Mouse (Mus musculus): ENCODE results near the gene Pitpnb. TPM values are rescaled to one million over a fixed set of nuclear protein-coding genes. Genes with fewer than 3 reads are reported as not detected.

The Pitpnb gene
- polyA plus RNA-seq, 2 experiments from 2014 or later = 64.5 TPM

DNA sequence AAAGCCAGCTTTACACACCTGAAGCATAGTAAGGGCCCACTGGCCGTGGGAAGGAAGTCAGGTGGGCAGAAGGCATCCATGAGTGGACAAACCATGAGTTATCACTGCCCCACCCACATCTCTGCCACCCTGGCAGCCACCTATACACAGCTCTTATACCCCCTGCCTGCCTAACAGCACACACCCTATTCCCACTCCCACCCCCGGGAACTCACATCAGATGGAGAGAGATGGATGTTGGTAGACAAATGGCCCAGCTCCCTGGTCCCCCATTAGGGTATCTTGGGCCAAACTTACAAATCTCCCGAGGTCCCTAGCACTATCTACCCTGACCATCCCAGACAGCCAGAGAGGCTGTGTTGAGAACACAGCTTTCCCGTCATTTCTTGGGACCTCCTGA is 68.7 kb downstream of the Pitpnb start:
- no peak for ATAC-seq

DNA sequence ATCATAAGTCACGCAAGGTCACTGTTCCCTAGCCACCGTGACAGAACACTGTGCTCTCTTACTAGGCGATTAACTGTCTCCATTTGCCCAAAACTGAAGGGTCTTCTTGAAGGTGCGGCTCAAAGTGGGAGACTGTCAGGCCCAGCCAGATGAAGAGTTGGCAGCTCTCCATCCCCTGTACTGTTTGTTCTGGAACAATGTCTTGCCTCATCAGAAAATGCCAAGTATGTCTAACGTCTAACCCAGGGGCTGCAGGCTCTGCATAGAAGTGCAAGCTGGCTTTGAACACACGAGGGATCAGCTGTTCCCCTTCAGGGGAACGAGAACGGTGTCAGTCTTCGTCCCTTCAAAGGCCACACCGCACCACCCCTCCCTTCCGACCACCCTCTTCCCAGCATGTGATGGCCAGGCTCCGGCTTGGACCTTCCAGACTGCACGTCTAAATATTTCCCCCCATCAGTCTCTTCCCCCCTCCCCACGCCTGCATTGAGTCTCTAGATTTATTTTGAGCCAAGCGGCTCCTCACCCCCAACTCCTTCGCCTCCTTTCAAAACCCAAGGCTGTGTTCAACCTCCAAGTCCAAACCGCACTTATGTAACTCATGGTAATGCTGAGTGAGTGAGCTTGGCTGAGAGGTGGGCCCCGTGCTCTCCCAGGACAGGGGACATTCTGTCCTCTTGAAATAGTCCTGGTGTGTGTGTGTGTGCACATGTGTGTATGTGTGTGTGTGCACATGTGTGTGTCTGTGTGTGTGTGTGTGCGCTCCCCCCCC is 71.5 kb downstream of the Pitpnb start:
- ATAC-seq = no peak

DNA sequence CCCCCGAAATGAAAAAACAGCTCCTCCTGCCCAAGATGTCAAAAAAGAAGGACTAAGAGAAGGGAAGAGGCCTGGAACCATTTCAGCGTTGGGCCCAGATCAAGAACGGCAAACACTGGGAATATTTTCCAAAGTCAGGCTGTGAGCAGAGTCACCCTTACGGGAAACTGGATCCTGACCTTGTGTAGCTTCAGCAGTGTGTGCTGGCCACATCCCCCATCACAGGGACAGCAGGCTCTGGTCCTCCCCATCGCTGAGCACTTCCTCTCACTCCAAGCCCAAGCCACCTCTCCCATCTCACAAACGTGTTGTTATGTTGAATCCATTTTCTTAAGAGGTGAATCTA is 72.1 kb downstream of the Pitpnb start:
- no peak for ATAC-seq

GRCm38 (mm10) chr5:111404721-111405120 is 74.2 kb downstream of the Pitpnb start:
- ATAC-seq = no peak

GRCm38 (mm10) chr5:111408470-111409105 is 78.0 kb downstream of the Pitpnb start:
- no peak for ATAC-seq

- ATAC-seq = no peak
These were observed 79.0 kb downstream of the Pitpnb start for GRCm38 (mm10) chr5:111409412-111410044.

DNA sequence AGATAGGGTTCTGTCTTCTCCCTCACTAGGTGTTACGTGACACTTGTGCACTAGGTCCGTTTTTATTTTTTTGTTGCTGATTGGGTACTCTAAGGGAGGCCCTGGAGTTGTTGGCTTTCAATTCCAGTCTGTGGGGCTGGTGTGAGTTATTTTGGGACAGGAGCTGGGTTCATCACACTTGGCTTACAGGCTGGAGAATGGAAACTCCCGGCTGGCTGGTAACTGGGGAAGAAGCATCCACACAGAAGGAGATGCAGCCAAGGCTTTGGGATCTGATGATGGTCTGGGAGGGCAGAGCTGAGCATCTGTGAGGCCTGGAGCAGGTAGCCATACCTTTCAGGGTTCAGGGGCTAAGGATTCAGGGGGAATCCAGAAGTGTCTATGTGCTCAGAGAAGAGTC is 80.1 kb downstream of the Pitpnb start:
- no peak for ATAC-seq

DNA sequence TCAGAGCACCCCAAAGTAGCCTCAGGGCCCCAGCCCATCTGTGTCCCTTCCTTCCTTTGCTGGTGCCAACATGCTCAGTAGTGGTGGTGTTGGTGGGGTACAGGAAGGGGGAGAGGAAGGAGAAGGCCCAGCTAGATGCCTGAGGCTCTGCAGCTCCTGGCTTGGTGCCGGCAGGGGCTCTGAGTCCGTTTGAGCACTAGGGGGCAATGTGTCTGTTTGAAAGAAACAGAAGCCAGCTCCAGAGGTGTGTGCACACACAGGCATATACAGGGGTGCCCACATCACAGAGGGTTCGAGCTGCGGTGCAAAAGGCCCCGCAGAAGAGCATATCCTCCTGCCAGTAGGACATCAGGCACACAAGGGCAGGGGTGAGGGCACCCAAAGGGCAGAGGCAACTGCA is 83.6 kb downstream of the Pitpnb start:
- peak; percentile 61 for ATAC-seq

DNA sequence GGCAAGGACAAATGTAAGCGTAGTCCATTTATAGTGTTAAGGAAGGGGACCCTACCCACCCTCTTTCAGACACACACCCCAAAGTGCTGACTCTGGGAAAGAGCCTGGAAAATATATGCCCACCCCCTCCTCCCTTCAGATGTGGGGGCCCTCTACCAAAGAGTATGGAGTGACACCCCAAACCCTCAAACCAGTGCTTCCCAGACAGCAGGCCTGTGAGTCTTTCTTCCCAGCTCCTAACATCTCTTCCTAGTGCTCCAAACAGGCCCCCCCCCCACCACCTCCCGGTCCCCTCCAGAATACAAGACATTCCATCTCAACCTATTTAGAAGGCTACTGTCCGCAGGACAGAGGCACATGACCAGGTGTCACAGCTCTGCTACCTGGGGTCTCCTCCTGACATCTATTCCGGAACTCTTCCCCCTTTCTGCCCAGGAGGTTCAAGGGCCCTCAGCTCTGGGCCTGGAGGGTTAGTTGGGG is 84.2 kb downstream of the Pitpnb start:
- no peak for ATAC-seq

DNA sequence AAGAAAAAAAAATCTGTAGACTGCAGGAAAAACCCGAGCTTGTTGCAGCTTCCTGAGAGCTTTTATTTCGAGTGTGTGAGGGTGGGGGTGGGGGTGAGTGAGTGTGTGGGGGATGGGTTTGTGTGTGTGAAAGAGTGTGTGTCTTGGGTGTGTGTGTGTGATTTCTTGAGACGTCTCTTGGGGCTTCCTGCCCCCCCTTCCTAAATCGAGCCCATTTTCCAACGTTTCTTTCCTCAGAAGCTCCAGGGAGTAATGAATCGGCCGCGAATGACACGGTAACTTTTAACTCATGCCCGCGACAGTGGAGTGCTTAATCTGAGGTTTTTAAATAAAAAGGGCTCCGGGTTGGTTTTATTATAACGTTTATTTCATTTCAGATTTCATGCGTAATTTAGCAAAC is 85.0 kb downstream of the Pitpnb start:
- no peak for ATAC-seq

DNA sequence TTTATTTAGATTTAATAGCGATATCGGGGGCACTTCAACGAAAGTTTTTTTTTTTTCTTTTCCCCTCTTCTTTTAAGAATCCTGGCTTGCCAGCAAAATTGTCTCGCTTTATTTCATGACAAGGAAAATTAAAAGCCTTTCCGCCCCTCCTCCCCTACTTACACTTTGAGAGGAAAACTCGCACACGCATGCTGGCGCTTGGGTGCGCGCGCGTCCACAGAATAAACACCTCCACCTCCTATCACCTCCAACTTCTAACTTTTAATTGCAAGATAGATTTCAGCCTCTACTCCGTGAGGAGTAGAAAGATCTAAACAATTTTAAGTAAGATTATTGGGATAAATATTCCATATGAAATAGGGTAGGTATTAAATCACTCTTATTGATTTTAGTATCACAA is 85.5 kb downstream of the Pitpnb start:
- ATAC-seq = no peak

GRCm38 (mm10) chr5:111416591-111417374 is 86.2 kb downstream of the Pitpnb start, which contains the start of gene Mn1:
Gene Mn1 (plus strand): TSS chr5:111417362.
- no peak for ATAC-seq

DNA sequence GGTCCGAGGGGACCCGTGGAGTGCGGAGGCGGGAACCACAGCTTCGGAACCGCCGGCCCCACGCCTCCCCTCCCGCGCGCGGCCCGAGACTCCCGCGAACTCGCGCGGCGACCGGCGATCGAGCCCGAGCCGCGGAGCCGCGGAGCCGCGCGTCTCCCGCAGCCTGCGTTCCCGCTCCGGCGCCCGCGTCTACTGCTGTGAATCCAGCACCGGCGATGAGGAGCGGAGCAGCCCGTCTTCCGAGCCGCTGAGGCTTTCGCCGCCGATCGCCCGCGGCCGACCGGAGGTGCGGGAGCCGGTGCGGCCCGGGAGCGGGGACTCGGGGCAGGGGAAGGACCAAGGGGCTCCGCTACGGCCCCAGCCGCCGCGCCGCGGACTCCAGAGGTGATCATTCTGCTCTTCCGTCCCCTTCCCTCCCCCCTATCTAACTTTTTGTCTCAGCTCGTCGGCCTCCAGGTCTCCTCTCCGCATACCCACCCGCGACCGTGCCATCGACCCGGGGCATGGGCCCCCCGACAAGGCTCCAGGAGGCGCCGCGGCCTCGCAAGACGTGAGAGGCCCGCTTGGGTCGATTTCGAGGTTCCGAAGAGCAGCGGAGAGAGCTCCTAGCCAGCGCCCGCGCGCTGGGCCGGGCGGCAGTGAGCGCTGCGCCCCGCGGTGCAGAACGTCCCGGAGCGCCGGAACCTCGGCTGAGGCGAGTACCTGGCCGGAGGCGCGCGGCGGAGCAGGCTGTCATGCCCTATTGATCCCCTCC is 87.0 kb downstream of the Pitpnb start:
- ATAC-seq = no peak

- no peak for ATAC-seq
These were observed 87.9 kb downstream of the Pitpnb start for GRCm38 (mm10) chr5:111418202-111419120.

- no peak for ATAC-seq
These were observed 88.7 kb downstream of the Pitpnb start for GRCm38 (mm10) chr5:111419121-111419881.

- ATAC-seq = no peak
These were observed 89.6 kb downstream of the Pitpnb start for GRCm38 (mm10) chr5:111420011-111420691.

DNA sequence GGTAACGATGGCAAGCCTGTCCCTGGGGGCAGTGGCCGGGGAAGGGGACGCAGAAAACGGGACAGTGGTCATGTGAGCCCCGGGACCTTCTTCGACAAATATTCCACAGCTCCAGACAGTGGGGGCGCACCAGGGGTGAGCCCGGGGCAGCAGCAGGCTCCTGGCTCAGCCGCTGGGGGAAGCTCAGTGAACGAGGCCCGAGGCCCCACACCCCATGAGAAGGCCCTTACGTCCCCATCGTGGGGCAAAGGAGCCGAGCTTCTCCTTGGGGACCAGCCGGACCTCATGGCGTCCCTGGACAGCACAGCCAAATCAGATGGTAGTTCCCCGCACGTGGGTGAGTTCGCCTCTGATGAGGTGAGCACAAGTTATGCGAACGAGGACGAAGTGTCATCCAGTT is 90.3 kb downstream of the Pitpnb start:
- no peak for ATAC-seq

GRCm38 (mm10) chr5:111421424-111421823 is 90.9 kb downstream of the Pitpnb start:
- no peak for ATAC-seq

DNA sequence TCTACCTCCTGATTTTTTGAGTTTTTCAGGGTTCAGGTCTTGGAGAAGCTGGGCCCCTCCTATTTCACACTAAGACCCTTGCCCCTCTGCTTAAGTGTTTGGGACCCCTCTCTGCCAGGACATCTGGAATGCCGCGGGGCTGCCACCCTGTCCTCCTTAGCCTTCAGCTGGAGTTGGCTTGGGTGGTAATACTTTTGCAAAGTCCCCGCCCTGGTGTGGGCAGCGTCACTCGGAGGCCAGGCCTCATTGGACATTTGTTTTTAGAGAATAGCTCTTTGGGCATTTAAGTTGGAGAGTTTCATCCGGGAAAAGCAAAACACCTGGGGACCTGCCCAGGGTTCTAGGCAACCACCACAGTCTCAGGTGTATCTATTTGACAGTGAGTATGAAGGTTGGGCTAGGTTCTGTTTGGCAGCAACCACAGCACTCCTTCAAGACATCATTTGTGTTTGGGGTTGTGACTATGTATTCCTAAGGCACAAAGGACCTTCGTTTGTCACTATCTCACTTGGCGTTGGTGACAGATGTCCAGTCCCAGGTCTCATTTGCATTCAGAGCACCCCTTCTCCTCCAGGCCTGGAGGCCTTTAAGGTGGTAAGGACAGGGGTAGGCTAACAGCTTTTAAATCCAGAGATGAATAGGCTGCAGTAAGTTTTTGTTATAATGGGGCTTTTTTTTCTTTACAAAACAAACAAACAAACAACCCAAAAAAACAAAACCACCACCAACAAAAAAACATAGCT is 91.7 kb downstream of the Pitpnb start:
- no peak for ATAC-seq

Measured in activated CD4-positive, CD25-positive, alpha-beta regulatory T cell, adult 4 months (primary cell).